Mouse (Mus musculus) C2C12 (cell line): Measurements from ENCODE around the gene Uggt1. TPM values are rescaled to one million over a fixed set of nuclear protein-coding genes. Genes with fewer than 3 reads are reported as not detected.

Source experiments
- H3K27me3 ChIP-seq: one replicate; pipeline ENCODE4 v1.6.1; 2011; ENCODE audit not compliant: control insufficient read depth, insufficient read depth, insufficient read length
- H3K36me3 ChIP-seq: one replicate; pipeline ENCODE4 v1.6.1; 2011; ENCODE audit not compliant: control insufficient read depth, insufficient read depth
- H3K4me3 ChIP-seq: one replicate; pipeline ENCODE4 v1.5.1; 2011; ENCODE audit warnings: mild to moderate bottlenecking, control low read depth; ENCODE audit not compliant: poor library complexity, insufficient read depth, severe bottlenecking
- H3K79me2 ChIP-seq: one replicate; pipeline ENCODE4 v1.6.1; 2011; ENCODE audit not compliant: control insufficient read depth, insufficient read depth
- H3K79me3 ChIP-seq: one replicate; pipeline ENCODE4 v1.6.1; 2011; ENCODE audit warnings: low read depth, control low read depth
- H3ac ChIP-seq: one replicate; pipeline ENCODE3; 2011; ENCODE audit warnings: low read depth; ENCODE audit not compliant: control insufficient read depth, insufficient read length
- CEBPB ChIP-seq: IDR thresholded peaks from one replicate; pipeline ENCODE4 v1.6.1; 2011; ENCODE audit warnings: low read depth, mild to moderate bottlenecking, control low read depth, moderate library complexity
- CTCF ChIP-seq: IDR thresholded peaks from one replicate; pipeline ENCODE4 v1.5.1; 2011; ENCODE audit not compliant: control insufficient read depth, insufficient read depth, insufficient read length
- FOSL1 ChIP-seq: IDR thresholded peaks from one replicate; pipeline ENCODE4 v1.8.0; 2011; ENCODE audit warnings: mild to moderate bottlenecking, low read length; ENCODE audit not compliant: poor library complexity, insufficient read depth, severe bottlenecking
- MAX ChIP-seq: IDR thresholded peaks from one replicate; pipeline ENCODE4 v1.6.1; 2011; ENCODE audit warnings: mild to moderate bottlenecking, control low read depth
- MYOD1 ChIP-seq: IDR thresholded peaks from one replicate; pipeline ENCODE4 v1.6.1; 2011; ENCODE audit warnings: low read depth; ENCODE audit not compliant: control insufficient read depth, insufficient read length
- MYOG ChIP-seq: IDR thresholded peaks from one replicate; pipeline ENCODE4 v1.6.1; 2011; ENCODE audit not compliant: control insufficient read depth, insufficient read length; ENCODE audit errors: extremely low read depth
- USF1 ChIP-seq: IDR thresholded peaks from one replicate; pipeline ENCODE4 v1.6.1; 2011; ENCODE audit warnings: low read depth, mild to moderate bottlenecking, control low read depth, moderate library complexity
- polyA plus RNA-seq: library from polyadenylated mRNA; unstranded; fragments of >200 nt; fragmentation: generic; extraction: Trizol; gene quantifications from one replicate; pipeline ENCODE4 v1.2.1, GENCODE M21; 2012; ENCODE audit warnings: missing spikeins

The Uggt1 gene
- polyA plus RNA-seq, 1 experiment = 20.1 TPM

DNA sequence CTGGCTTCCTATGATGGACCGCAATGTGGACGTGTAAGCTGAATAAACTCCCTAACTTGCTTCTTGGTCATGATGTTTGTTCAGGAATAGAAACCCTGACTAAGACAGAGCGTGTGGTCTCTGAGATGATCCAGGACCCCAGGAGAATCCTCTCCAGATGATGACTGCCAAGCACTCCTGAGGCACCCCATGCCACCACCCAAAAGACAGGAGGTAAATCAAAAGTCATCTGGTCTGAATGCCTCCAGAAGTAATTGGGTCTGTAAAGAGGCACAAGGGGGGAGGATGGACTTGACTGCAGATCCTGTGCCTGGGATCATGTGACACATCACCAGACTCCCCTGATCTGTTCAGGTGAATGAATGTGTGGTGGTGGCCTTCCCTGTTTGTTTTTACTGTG, 131.9 kb downstream of the Uggt1 start:
- no peaks in the 10 kb centered on the region for H3K79me3 ChIP-seq
- H3K79me2 ChIP-seq = no peaks in the 10 kb centered on the region
- TF ChIP-seq MYOG = no peak
- TF ChIP-seq MYOD1 = no peak
- TF ChIP-seq CTCF = no peak
- TF ChIP-seq FOSL1 = no peak
- no peak for TF ChIP-seq MAX
- no peak for TF ChIP-seq USF1
- TF ChIP-seq CEBPB = no peak
- H3K27me3 ChIP-seq = no peaks in the 10 kb centered on the region
- no peaks in the 10 kb centered on the region for H3K36me3 ChIP-seq
- H3ac ChIP-seq = no peak overlapping the region
- H3K4me3 ChIP-seq = no peak overlapping the region

DNA sequence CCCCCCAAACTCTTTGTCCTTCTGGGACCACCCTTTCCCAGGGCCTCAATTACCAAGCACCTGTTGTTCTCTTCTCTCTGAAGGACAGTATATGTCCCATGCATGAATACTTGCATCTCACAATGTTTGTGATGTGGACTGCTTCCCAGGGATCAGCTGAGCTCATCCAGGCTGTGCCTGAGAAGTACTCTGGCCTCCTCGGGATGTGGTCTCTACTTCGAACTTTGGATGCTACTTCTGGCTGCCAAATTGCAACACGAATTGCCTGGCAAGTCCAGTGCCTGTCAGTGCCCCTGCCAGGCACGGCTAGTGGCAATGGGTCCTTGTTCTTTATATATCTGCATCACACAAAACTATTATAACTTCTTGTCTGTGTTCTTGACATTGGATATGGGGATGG, 134.5 kb downstream of the Uggt1 start:
- TF ChIP-seq MYOG = no peak
- TF ChIP-seq MAX = no peak
- TF ChIP-seq CEBPB = no peak
- TF ChIP-seq MYOD1 = no peak
- no peak for TF ChIP-seq USF1
- TF ChIP-seq FOSL1 = no peak
- TF ChIP-seq CTCF = no peak
- H3K27me3 ChIP-seq = no peaks in the 10 kb centered on the region

DNA sequence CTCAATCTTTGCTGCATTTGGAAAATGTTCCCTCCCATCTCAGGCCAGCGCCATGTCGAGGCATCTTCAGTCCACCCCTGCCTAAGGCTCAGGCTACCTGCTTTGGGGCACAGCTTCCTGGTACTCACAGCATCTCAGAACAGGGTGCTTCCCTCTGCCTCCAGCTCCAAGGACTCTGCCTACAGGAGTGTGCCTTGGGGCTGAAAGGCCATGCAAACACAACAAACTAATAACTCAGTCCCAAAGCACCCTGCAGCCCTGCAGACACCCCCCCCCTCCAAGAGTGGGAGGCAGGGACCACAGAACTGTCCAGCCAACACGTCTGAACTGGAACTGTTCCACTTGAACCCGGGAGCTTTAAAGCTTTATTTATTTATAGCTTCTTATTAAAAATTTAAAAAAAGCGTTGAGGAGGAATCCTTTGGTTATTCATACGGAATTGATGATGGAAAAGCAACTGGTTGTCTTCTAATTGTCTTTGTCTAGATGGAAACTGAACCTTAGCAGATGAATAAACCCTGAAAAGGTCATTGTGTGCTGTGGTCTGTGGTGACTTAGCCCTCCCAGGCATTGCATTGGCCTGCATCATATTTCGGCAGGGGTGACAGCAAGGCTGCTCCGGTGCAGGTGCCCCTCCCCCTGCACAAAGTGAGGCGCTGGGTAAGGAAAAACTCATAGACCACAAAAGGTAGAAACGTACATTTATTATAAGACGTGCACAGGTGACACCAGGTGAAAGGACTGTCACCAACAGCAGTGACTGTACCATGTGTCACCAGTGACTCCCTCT, 138.4 kb downstream of the Uggt1 start:
- H3ac ChIP-seq = no peak overlapping the region
- no peaks in the 10 kb centered on the region for H3K27me3 ChIP-seq
- peaks cover 25% of the 10 kb centered on the region for H3K36me3 ChIP-seq
- H3K79me3 ChIP-seq = peaks cover 2% of the 10 kb centered on the region
- TF ChIP-seq MYOG = no peak
- no peaks in the 10 kb centered on the region for H3K79me2 ChIP-seq
- H3K4me3 ChIP-seq = no peak overlapping the region

More for the DNA sequence above, 134.5 kb downstream of the Uggt1 start:
- Histone ChIP-seq H3K79me2 (no peaks in the 10 kb centered on the region), H3K36me3 (no peaks in the 10 kb centered on the region), H3ac (no peak overlapping the region), H3K4me3 (no peak overlapping the region), H3K79me3 (no peaks in the 10 kb centered on the region)

DNA sequence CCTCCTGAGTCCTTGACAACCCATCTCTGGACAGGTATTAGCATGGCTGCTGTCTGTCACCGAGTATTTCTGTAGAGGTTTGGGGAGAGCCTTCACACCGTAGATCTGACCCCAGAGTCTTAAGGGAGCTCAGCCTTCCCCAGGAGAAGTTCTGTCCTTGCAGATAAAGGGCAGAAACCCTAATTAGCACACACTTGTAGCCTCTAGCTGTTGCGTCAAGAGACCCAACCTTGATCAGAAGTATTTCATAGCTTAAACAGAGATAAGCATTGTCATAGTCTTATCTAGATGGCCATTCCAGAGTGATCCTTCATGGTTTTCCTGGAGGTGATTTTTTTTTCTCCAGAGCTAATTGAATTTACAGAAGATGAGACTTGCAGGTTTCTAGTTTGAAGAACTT, 144.1 kb downstream of the Uggt1 start:
- Histone ChIP-seq H3K79me2 (peaks cover 31% of the 10 kb centered on the region), H3K36me3 (peaks cover 38% of the 10 kb centered on the region)
- no peak for TF ChIP-seq CTCF
- TF ChIP-seq MYOD1 = no peak

DNA sequence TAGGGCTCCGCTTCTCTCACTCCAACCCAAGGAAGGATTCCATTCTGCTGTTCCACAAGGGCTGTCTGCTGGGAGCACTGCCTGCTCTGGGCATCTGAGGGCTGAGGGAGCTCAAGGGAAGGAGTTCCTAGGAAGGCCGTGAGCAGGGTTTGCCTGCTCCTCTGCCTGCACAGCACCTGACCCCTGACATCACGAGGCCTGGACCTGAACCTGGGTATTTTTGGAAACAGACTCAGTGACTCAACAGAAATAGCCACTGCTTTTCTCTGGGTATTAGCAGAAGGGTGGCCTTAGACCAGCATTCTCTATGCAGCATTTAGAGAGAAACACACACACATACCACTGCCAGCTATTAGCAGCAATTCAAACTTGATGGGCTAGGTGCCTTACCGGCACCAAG, 146.1 kb downstream of the Uggt1 start:
- H3K79me2 ChIP-seq = peaks cover 41% of the 10 kb centered on the region
- H3K4me3 ChIP-seq = no peak overlapping the region
- peaks cover 24% of the 10 kb centered on the region for H3K36me3 ChIP-seq
- H3K27me3 ChIP-seq = no peaks in the 10 kb centered on the region
- peaks cover 14% of the 10 kb centered on the region for H3K79me3 ChIP-seq
- TF ChIP-seq MYOD1 (no peak), CEBPB (no peak), USF1 (no peak), MYOG (no peak), MAX (no peak), FOSL1 (no peak), CTCF (no peak)
- no peak overlapping the region for H3ac ChIP-seq

More for the DNA sequence above, 144.1 kb downstream of the Uggt1 start:
- Histone ChIP-seq H3K79me3 (peaks cover 14% of the 10 kb centered on the region), H3K4me3 (no peak overlapping the region), H3K27me3 (no peaks in the 10 kb centered on the region), H3ac (no peak overlapping the region)
